Mouse (Mus musculus) adipose tissue, adult 10 weeks (tissue): ENCODE data around the gene Pdha2. TPM values are rescaled to one million over a fixed set of nuclear protein-coding genes. Genes with fewer than 3 reads are reported as not detected.

ENCODE experiments used
- polyA plus RNA-seq: library from polyadenylated mRNA; stranded (reverse); fragments of 350-450 nt; fragmentation: Illumina TruSeq; extraction: RNeasy Lipid Tissue Mini Kit (QIAGEN cat#74804); gene quantifications from one replicate; pipeline ENCODE4 v1.2.3, GENCODE M21; 2014; ENCODE audit warnings: low read depth, low replicate concordance

Pdha2 gene
- polyA plus RNA-seq = 1.9 TPM

DNA sequence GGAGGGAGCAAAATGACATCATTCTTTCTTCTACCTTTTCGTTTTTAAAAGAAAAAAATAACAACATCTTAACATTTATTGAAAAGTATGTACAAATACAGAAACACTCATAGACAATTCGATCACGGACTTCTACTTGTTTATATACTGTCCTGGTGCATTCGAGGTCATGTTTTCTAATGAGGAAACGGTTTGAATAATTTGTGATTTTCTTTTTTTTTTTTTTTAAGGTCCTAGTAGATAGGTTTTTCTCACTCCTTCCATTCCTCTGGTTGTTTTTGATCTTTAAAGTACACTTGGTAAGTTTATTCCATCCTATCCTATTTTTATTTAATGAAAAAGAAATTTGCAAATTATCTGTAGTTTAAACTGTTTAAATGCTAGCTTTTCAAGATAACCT is at the start of gene Pdha2:
Gene Pdha2, minus strand, starts transcription at position 101 of the 400 bp plus-strand sequence.

